Comparison of ENCODE assay signal across 9 mouse cellular contexts in the genomic region with DNA sequence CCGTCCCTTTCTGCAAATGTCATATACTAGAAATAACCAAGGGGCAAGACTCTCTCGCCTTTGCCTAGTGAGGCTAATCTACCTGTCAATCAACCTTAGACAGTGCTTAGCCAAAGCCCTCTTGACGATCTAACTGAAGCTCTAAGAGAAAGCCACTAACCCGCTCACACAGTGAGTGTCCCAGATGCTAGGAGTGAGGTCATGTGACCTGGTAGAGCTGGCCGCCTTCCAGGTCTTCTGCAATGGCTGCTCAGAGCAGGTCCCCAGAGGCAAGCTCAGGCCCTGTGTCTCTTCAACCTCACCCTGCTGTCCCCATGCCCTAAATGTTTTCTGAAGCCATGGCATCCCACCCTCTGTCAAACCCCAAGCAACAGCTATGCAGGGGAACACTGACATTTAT. TPM values are rescaled to one million over a fixed set of nuclear protein-coding genes. Genes with fewer than 3 reads are reported as not detected.
DNase-seq lines count a peak whose midpoint lies in the region; ATAC-seq and TF ChIP-seq lines count a peak whose summit lies in the region.
"Had no signal": no experiment of that assay in that cellular context is flagged by ENCODE, and none has a peak within 500 bp of the region (broad histone marks: within the 10 kb centered on the region; RNA-seq: fewer than 3 reads in every experiment).

No protein-coding gene starts in this region.

- TF ChIP-seq POLR2A in olfactory bulb, adult 2 months (IDR thresholded peaks at IDR 0.05; ENCODE audit: insufficient read depth, low read depth, low read length): no peak

- H3K4me3 ChIP-seq in liver, embryonic 12.5 days: no peak overlapping the region
- H3K4me3 ChIP-seq in intestine, embryonic 15.5 days (replicated peaks): no peak overlapping the region
- H3K4me3 ChIP-seq in liver, embryonic 16.5 days (ENCODE audit: low read depth, low read length): no peak overlapping the region
- no peak overlapping the region for H3K4me3 ChIP-seq in olfactory bulb, adult 2 months (ENCODE audit: insufficient read depth, low read depth, low read length)

- 56% methylated on average over 5 of the region's 5 CpGs for WGBS in liver, embryonic 12.5 days (ENCODE audit: insufficient replicate concordance)
- WGBS in intestine, embryonic 15.5 days: 55% methylated on average over 5 of the region's 5 CpGs
- 46% methylated on average over 5 of the region's 5 CpGs for WGBS in liver, embryonic 16.5 days (ENCODE audit: insufficient replicate concordance)
- 23% methylated on average over 5 of the region's 5 CpGs for WGBS in olfactory bulb, adult 2 months

- no peaks in the 10 kb centered on the region for H3K9me3 ChIP-seq in liver, embryonic 12.5 days (replicated peaks)
- H3K9me3 ChIP-seq in intestine, embryonic 15.5 days: no peaks in the 10 kb centered on the region
- H3K9me3 ChIP-seq in liver, embryonic 16.5 days (replicated peaks; ENCODE audit: control insufficient read depth, low read length): no peaks in the 10 kb centered on the region

- peak; percentile 43 for DNase-seq in liver
- peak; percentile 91 for DNase-seq in brain, adult 2 months (ENCODE audit: low read depth, low spot score)
- peak; percentile 98 for DNase-seq in heart, adult 11 months
- no peak for DNase-seq in T-cell, adult 2 months (ENCODE audit: low spot score)

- H3K9ac ChIP-seq in liver, embryonic 12.5 days: no peak overlapping the region
- H3K9ac ChIP-seq in intestine, embryonic 15.5 days: no peak overlapping the region
- no peak overlapping the region for H3K9ac ChIP-seq in liver, embryonic 16.5 days (ENCODE audit: low read depth, low read length)

- ATAC-seq in liver, embryonic 12.5 days: no peak; the same call in 1 of the 2 replicates
- ATAC-seq in intestine, embryonic 15.5 days: peak; percentile 52; the same call in 1 of the 2 replicates
- peak; percentile 65 for ATAC-seq in liver, embryonic 16.5 days (ENCODE audit: low read depth)
- ATAC-seq: Patski had no signal

- peaks cover 41% of the 10 kb centered on the region for H3K4me1 ChIP-seq in liver, embryonic 12.5 days
- peaks cover 24% of the 10 kb centered on the region for H3K4me1 ChIP-seq in intestine, embryonic 15.5 days (replicated peaks)
- peaks cover 14% of the 10 kb centered on the region for H3K4me1 ChIP-seq in liver, embryonic 16.5 days (ENCODE audit: control insufficient read depth, low read depth, low read length)
- H3K4me1 ChIP-seq in olfactory bulb, adult 2 months (ENCODE audit: control insufficient read depth, insufficient read depth, low read length): peaks cover 51% of the 10 kb centered on the region

- H3K27ac ChIP-seq in liver, embryonic 12.5 days: no peak overlapping the region
- no peak overlapping the region for H3K27ac ChIP-seq in intestine, embryonic 15.5 days
- no peak overlapping the region for H3K27ac ChIP-seq in liver, embryonic 16.5 days (ENCODE audit: low read length)
- H3K27ac ChIP-seq in olfactory bulb, adult 2 months (ENCODE audit: insufficient read depth, low read depth, low read length): 0 out of 2 replicates have a peak overlapping the region, but pooled peaks have one; percentile 40

- H3K27me3 ChIP-seq in liver, embryonic 12.5 days (replicated peaks): no peaks in the 10 kb centered on the region
- H3K27me3 ChIP-seq in intestine, embryonic 15.5 days (replicated peaks): no peaks in the 10 kb centered on the region
- H3K27me3 ChIP-seq in liver, embryonic 16.5 days (ENCODE audit: control insufficient read depth, insufficient read depth, low read depth, low read length): no peaks in the 10 kb centered on the region
- H3K27me3 ChIP-seq: Patski had no signal

- TF ChIP-seq CTCF in olfactory bulb, adult 2 months (IDR thresholded peaks at IDR 0.05; ENCODE audit: insufficient read depth, low read depth, low read length): no peak

- peaks cover 98% of the 10 kb centered on the region for H3K36me3 ChIP-seq in liver, embryonic 12.5 days
- H3K36me3 ChIP-seq in intestine, embryonic 15.5 days: peaks cover 29% of the 10 kb centered on the region
- peaks cover 49% of the 10 kb centered on the region for H3K36me3 ChIP-seq in liver, embryonic 16.5 days (ENCODE audit: control insufficient read depth, insufficient read depth)

- H3K4me2 ChIP-seq in liver, embryonic 12.5 days: no peak overlapping the region
- H3K4me2 ChIP-seq in intestine, embryonic 15.5 days (replicated peaks): no peak overlapping the region
- no peak overlapping the region for H3K4me2 ChIP-seq in liver, embryonic 16.5 days (ENCODE audit: low read depth, low read length)

RNA-seq across cellular contexts. Expression of a gene that starts 49.7 kb away (rescaled TPM):
- polyA plus RNA-seq in liver, embryonic 12.5 days (2016; fragmentation: Nextera tagmentation; extraction: Ambion mirVana): 35.7 and 38.5 TPM in 2 replicates
- polyA plus RNA-seq in intestine, embryonic 15.5 days (2015; fragmentation: Nextera tagmentation; extraction: Ambion mirVana): 64.7 and 66.2 TPM in 2 replicates
- polyA plus RNA-seq in liver, embryonic 16.5 days (2015; fragmentation: Nextera tagmentation; extraction: Ambion mirVana): 20.0 and 23.6 TPM in 2 replicates
- polyA plus RNA-seq in olfactory bulb, adult 2 months (2012; ENCODE audit: insufficient read depth, insufficient read length, low replicate concordance, missing spikeins): 440 TPM in 1 of 2 replicates, not detected in the other
